Mouse (Mus musculus) adrenal gland, postnatal 4 days (tissue): ENCODE results near the gene Trpv5. TPM values are rescaled to one million over a fixed set of nuclear protein-coding genes. Genes with fewer than 3 reads are reported as not detected.

Experiments
- total RNA-seq, 2 experiments: library from RNA; stranded (reverse); gene quantifications; 2 replicates each; pipeline ENCODE4 v1.2.3; 2021

Gene Trpv5
- total RNA-seq, 2 experiments from 2014 or later, result 1.2 TPM; not detected in 1

Other genes starting within 250 kb of the Trpv5 start
- 100 to 1,000 TPM in 1 of 2 experiments, not detected in 1; 329 TPM for gene Gm10334, start 234.6 kb downstream of the Trpv5 start, total RNA-seq
- gene Prss1, start 221.8 kb downstream of the Trpv5 start, total RNA-seq, result 100 to 1,000 TPM in 1 of 2 experiments, not detected in 1; 571 TPM
- 100 to 1,000 TPM in 1 of 2 experiments, not detected in 1; 892 TPM for gene Prss2, start 159.0 kb downstream of the Trpv5 start, total RNA-seq
- 10 to 100 TPM; 27.5 to 28.7 TPM for gene Ephb6, start 75.3 kb downstream of the Trpv5 start, total RNA-seq
- gene Trpv6, start 44.4 kb downstream of the Trpv5 start, total RNA-seq, result 1 to 10 TPM in 1 of 2 experiments, not detected in 1; 1.4 TPM
- not detected for gene Llcfc1, start 3.7 kb upstream of the Trpv5 start, total RNA-seq
- 10 to 100 TPM in 1 of 2 experiments, 1 to 10 TPM in 1; 6.2 to 14.8 TPM for gene Kel, start 23.6 kb upstream of the Trpv5 start, total RNA-seq
- gene Olfr459, start 94.4 kb upstream of the Trpv5 start, total RNA-seq, result not detected
- gene Pip, start 166.8 kb upstream of the Trpv5 start, total RNA-seq, result not detected
- gene Sval2, start 172.2 kb upstream of the Trpv5 start, total RNA-seq, result not detected